Mouse (Mus musculus) olfactory bulb, adult 2 months (tissue): ENCODE measurements around the gene Fam189a2.

Source experiments
- CTCF ChIP-seq: fragments of 200-500 bp; IDR thresholded peaks from 2 replicates; pipeline ENCODE4 v1.5.1; 2012; ENCODE audit warnings: low read depth, mild to moderate bottlenecking, low read length, moderate library complexity; ENCODE audit not compliant: insufficient read depth
- POLR2A ChIP-seq: fragments of 200-500 bp; IDR thresholded peaks from 2 replicates; pipeline ENCODE4 v1.6.1; 2012; ENCODE audit warnings: mild to moderate bottlenecking, low read depth, low read length, moderate library complexity; ENCODE audit not compliant: insufficient read depth

- TF ChIP-seq POLR2A (no peak), CTCF (no peak)
Observed at GRCm38 (mm10) chr19:24019609-24020008, 11.2 kb downstream of the Fam189a2 start.
